Comparison of ENCODE assay signal across 22 mouse cellular contexts in genomic region chr15:88091390-88091789, GRCm38 (mm10).
A peak's percentile ranks its signal among the peaks of the same experiment; 100 is the strongest.
DNase-seq lines count a peak whose midpoint lies in the region; ATAC-seq and TF ChIP-seq lines count a peak whose summit lies in the region.
"Had no signal": no experiment of that assay in that cellular context is flagged by ENCODE, and none has a peak within 500 bp of the region (broad histone marks: within the 10 kb centered on the region; RNA-seq: fewer than 3 reads in every experiment).

No protein-coding gene starts in this region.

- WGBS in intestine, postnatal 0 days = 93% methylated on average over 5 of the region's 5 CpGs
- 88% methylated on average over 5 of the region's 5 CpGs for WGBS in intestine, embryonic 16.5 days
- WGBS in lung, embryonic 14.5 days = 87% methylated on average over 5 of the region's 5 CpGs
- WGBS in stomach, postnatal 0 days = 90% methylated on average over 5 of the region's 5 CpGs

- no peak overlapping the region for H3K4me2 ChIP-seq in intestine, postnatal 0 days (replicated peaks; ENCODE audit: low read depth)
- no peak overlapping the region for H3K4me2 ChIP-seq in intestine, embryonic 16.5 days (ENCODE audit: low read depth, low read length)
- H3K4me2 ChIP-seq in lung, embryonic 14.5 days = no peak overlapping the region
- H3K4me2 ChIP-seq in stomach, postnatal 0 days (replicated peaks; ENCODE audit: low read depth) = no peak overlapping the region
- H3K4me2 ChIP-seq: embryonic facial prominence, embryonic 12.5 days; heart, embryonic 15.5 days; limb, embryonic 12.5 days; midbrain, embryonic 12.5 days; neural tube, embryonic 15.5 days had no signal

- DNase-seq in lung, embryonic 14.5 days = no peak
- no peak for DNase-seq in lung, postnatal 10 days
- DNase-seq in MEL (ENCODE audit: low read depth, low spot score) = peak; percentile 4
- DNase-seq in stomach, postnatal 0 days (ENCODE audit: low spot score) = no peak
- DNase-seq in ovary, adult 18-20 months (ENCODE audit: low spot score) = no peak
- DNase-seq in kidney, adult 9 months = no peak
- DNase-seq: cerebellum, adult 11 months; cerebellum, postnatal 25 days; heart, adult 11 months; thymus, adult 18-20 months had no signal

- TF ChIP-seq EP300 in MEL (IDR thresholded peaks at IDR 0.05; ENCODE audit: low read depth in 1 of 2, low read length in 2 of 2) = no peak
- no peak for TF ChIP-seq EP300 in stomach, postnatal 0 days (optimal IDR thresholded peaks at IDR 0.05)

- no peaks in the 10 kb centered on the region for H3K27me3 ChIP-seq in intestine, postnatal 0 days (replicated peaks; ENCODE audit: control insufficient read depth, insufficient read depth, low read length)
- no peaks in the 10 kb centered on the region for H3K27me3 ChIP-seq in intestine, embryonic 16.5 days (replicated peaks; ENCODE audit: control insufficient read depth, insufficient read depth, low read length)
- H3K27me3 ChIP-seq in lung, embryonic 14.5 days (ENCODE audit: insufficient read depth, low read length) = no peaks in the 10 kb centered on the region
- H3K27me3 ChIP-seq in MEL (ENCODE audit: control insufficient read depth in 1 of 2, insufficient read depth in 2 of 2, low read length in 2 of 2) = no peaks in the 10 kb centered on the region
- H3K27me3 ChIP-seq in stomach, postnatal 0 days (ENCODE audit: control insufficient read depth, insufficient read depth, low read length) = no peaks in the 10 kb centered on the region
- H3K27me3 ChIP-seq: embryonic facial prominence, embryonic 12.5 days; heart, embryonic 15.5 days; limb, embryonic 12.5 days; midbrain, embryonic 12.5 days; neural tube, embryonic 15.5 days; Patski had no signal

- H3K9me3 ChIP-seq in intestine, postnatal 0 days (ENCODE audit: control insufficient read depth) = 0 out of 2 replicates have a peak, but pooled peaks cover 3% of the 10 kb centered on the region
- H3K9me3 ChIP-seq in intestine, embryonic 16.5 days (ENCODE audit: control insufficient read depth, low read length) = peaks cover 3% of the 10 kb centered on the region; the same call in 1 of the 2 replicates
- H3K9me3 ChIP-seq in lung, embryonic 14.5 days (ENCODE audit: low read depth, low read length) = no peaks in the 10 kb centered on the region; the same call in 1 of the 2 replicates
- H3K9me3 ChIP-seq in MEL (replicated peaks; ENCODE audit: insufficient read depth, low read length) = no peaks in the 10 kb centered on the region
- no peaks in the 10 kb centered on the region for H3K9me3 ChIP-seq in stomach, postnatal 0 days (ENCODE audit: control insufficient read depth, low read length)
- H3K9me3 ChIP-seq: heart, embryonic 15.5 days; neural tube, embryonic 15.5 days had no signal

- TF ChIP-seq CTCF in intestine, postnatal 0 days (IDR thresholded peaks at IDR 0.05; ENCODE audit: low read depth) = peak; percentile 45
- peak; percentile 48 for TF ChIP-seq CTCF in lung, embryonic 14.5 days (IDR thresholded peaks at IDR 0.05; ENCODE audit: low read depth)
- TF ChIP-seq CTCF in MEL (IDR thresholded peaks at IDR 0.05 in 2 of 3, conservative IDR thresholded peaks at IDR 0.05 in 1 of 3; ENCODE audit: control insufficient read depth in 1 of 3, insufficient read depth in 1 of 3, low read depth in 2 of 3, low read length in 3 of 3, poor library complexity in 1 of 3, severe bottlenecking in 1 of 3) = peak; percentile 1 to 26 (median 17); a peak in 2 of 6 replicates
- peak; percentile 48 for TF ChIP-seq CTCF in stomach, postnatal 0 days (IDR thresholded peaks at IDR 0.05; ENCODE audit: low read depth)

- H3K27ac ChIP-seq in intestine, postnatal 0 days (ENCODE audit: low read depth, low read length) = no peak overlapping the region
- no peak overlapping the region for H3K27ac ChIP-seq in intestine, embryonic 16.5 days (ENCODE audit: low read length)
- H3K27ac ChIP-seq in lung, embryonic 14.5 days (ENCODE audit: low read depth) = no peak overlapping the region
- H3K27ac ChIP-seq in MEL (ENCODE audit: control insufficient read depth, low read depth, low read length) = no peak overlapping the region
- no peak overlapping the region for H3K27ac ChIP-seq in stomach, postnatal 0 days (replicated peaks)
- H3K27ac ChIP-seq: embryonic facial prominence, embryonic 12.5 days; heart, embryonic 15.5 days; limb, embryonic 12.5 days; macrophage; midbrain, embryonic 12.5 days; neural tube, embryonic 15.5 days had no signal

- TF ChIP-seq POLR2A in MEL (IDR thresholded peaks at IDR 0.05; ENCODE audit: control insufficient read depth in 1 of 2, insufficient read depth in 1 of 2, low read depth in 1 of 2, low read length in 2 of 2, poor library complexity in 1 of 2) = no peak

- H3K79me2 ChIP-seq in MEL (ENCODE audit: control insufficient read depth, insufficient read depth, low read length, poor library complexity) = no peaks in the 10 kb centered on the region

- no peak overlapping the region for H3K9ac ChIP-seq in intestine, postnatal 0 days (ENCODE audit: low read depth, low read length)
- no peak overlapping the region for H3K9ac ChIP-seq in intestine, embryonic 16.5 days (ENCODE audit: low read depth, low read length)
- no peak overlapping the region for H3K9ac ChIP-seq in lung, embryonic 14.5 days
- no peak overlapping the region for H3K9ac ChIP-seq in MEL (ENCODE audit: control insufficient read depth, low read depth, low read length, poor library complexity, severe bottlenecking)
- no peak overlapping the region for H3K9ac ChIP-seq in stomach, postnatal 0 days (ENCODE audit: low read length)
- H3K9ac ChIP-seq: embryonic facial prominence, embryonic 12.5 days; heart, embryonic 15.5 days; limb, embryonic 12.5 days; midbrain, embryonic 12.5 days; neural tube, embryonic 15.5 days had no signal

- no peaks in the 10 kb centered on the region for H3K36me3 ChIP-seq in intestine, postnatal 0 days (ENCODE audit: control insufficient read depth, insufficient read depth)
- no peaks in the 10 kb centered on the region for H3K36me3 ChIP-seq in intestine, embryonic 16.5 days (ENCODE audit: control insufficient read depth, insufficient read depth, low read length)
- H3K36me3 ChIP-seq in lung, embryonic 14.5 days (ENCODE audit: insufficient read depth) = no peaks in the 10 kb centered on the region
- H3K36me3 ChIP-seq in MEL (ENCODE audit: control insufficient read depth in 1 of 2, insufficient read depth in 2 of 2, low read length in 2 of 2) = no peaks in the 10 kb centered on the region
- no peaks in the 10 kb centered on the region for H3K36me3 ChIP-seq in stomach, postnatal 0 days (ENCODE audit: control insufficient read depth, insufficient read depth, low read length)
- H3K36me3 ChIP-seq: embryonic facial prominence, embryonic 12.5 days; heart, embryonic 15.5 days; limb, embryonic 12.5 days; midbrain, embryonic 12.5 days; neural tube, embryonic 15.5 days had no signal

- no peak for ATAC-seq in intestine, postnatal 0 days
- ATAC-seq in intestine, embryonic 16.5 days = no peak
- no peak for ATAC-seq in lung, embryonic 14.5 days (ENCODE audit: insufficient read depth)
- ATAC-seq in stomach, postnatal 0 days (ENCODE audit: low FRiP score, low TSS enrichment) = no peak
- ATAC-seq: forebrain, embryonic 16.5 days; inflammation-experienced regulatory T-cells, adult 6 months; Patski had no signal

- TF ChIP-seq RAD21 in MEL (IDR thresholded peaks at IDR 0.05; ENCODE audit: low read depth, low read length) = peak; percentile 17

- no peak overlapping the region for H3K4me3 ChIP-seq in intestine, postnatal 0 days (ENCODE audit: low read depth, low read length)
- no peak overlapping the region for H3K4me3 ChIP-seq in intestine, embryonic 16.5 days (ENCODE audit: low read length)
- no peak overlapping the region for H3K4me3 ChIP-seq in lung, embryonic 14.5 days (ENCODE audit: low read depth, low read length)
- H3K4me3 ChIP-seq in MEL (ENCODE audit: control insufficient read depth in 1 of 2, insufficient read depth in 1 of 2, low read depth in 2 of 2, low read length in 2 of 2) = no peak overlapping the region
- H3K4me3 ChIP-seq in stomach, postnatal 0 days (ENCODE audit: low read depth, low read length) = no peak overlapping the region
- H3K4me3 ChIP-seq: embryonic facial prominence, embryonic 12.5 days; heart, embryonic 15.5 days; limb, embryonic 12.5 days; midbrain, embryonic 12.5 days; myocyte; neural tube, embryonic 15.5 days had no signal

- no peaks in the 10 kb centered on the region for H3K4me1 ChIP-seq in intestine, postnatal 0 days (replicated peaks; ENCODE audit: control insufficient read depth, insufficient read depth, low read length)
- no peaks in the 10 kb centered on the region for H3K4me1 ChIP-seq in intestine, embryonic 16.5 days (ENCODE audit: control insufficient read depth, insufficient read depth, low read length)
- no peaks in the 10 kb centered on the region for H3K4me1 ChIP-seq in lung, embryonic 14.5 days (ENCODE audit: insufficient read depth)
- no peaks in the 10 kb centered on the region for H3K4me1 ChIP-seq in MEL (ENCODE audit: control insufficient read depth in 1 of 2, insufficient read depth in 2 of 2, low read length in 2 of 2)
- no peaks in the 10 kb centered on the region for H3K4me1 ChIP-seq in stomach, postnatal 0 days (replicated peaks; ENCODE audit: control insufficient read depth, insufficient read depth)
- H3K4me1 ChIP-seq: embryonic facial prominence, embryonic 12.5 days; heart, embryonic 15.5 days; limb, embryonic 12.5 days; midbrain, embryonic 12.5 days; neural tube, embryonic 15.5 days had no signal

TF ChIP-seq in MEL, 35 proteins besides CTCF, POLR2A, EP300 and RAD21:
- TF ChIP-seq GATA1 (IDR thresholded peaks at IDR 0.05; ENCODE audit: low read depth, low read length) = no peak
- TF ChIP-seq NELFE (IDR thresholded peaks at IDR 0.05; ENCODE audit: low read depth, low read length) = no peak
- no peak for TF ChIP-seq JUND (IDR thresholded peaks at IDR 0.05; ENCODE audit: low read depth, low read length)
- no peak for TF ChIP-seq MAX (IDR thresholded peaks at IDR 0.05; ENCODE audit: low read length)
- TF ChIP-seq ETS1 (IDR thresholded peaks at IDR 0.05; ENCODE audit: low read depth, low read length) = no peak
- no peak for TF ChIP-seq CHD2 (IDR thresholded peaks at IDR 0.05; ENCODE audit: low read length)
- TF ChIP-seq SMC3 (IDR thresholded peaks at IDR 0.05; ENCODE audit: low read depth, low read length) = no peak
TF ChIP-seq in MEL: peak in this region for 0.
